Comparison of ENCODE assay signal across 8 mouse cellular contexts in the genomic region with DNA sequence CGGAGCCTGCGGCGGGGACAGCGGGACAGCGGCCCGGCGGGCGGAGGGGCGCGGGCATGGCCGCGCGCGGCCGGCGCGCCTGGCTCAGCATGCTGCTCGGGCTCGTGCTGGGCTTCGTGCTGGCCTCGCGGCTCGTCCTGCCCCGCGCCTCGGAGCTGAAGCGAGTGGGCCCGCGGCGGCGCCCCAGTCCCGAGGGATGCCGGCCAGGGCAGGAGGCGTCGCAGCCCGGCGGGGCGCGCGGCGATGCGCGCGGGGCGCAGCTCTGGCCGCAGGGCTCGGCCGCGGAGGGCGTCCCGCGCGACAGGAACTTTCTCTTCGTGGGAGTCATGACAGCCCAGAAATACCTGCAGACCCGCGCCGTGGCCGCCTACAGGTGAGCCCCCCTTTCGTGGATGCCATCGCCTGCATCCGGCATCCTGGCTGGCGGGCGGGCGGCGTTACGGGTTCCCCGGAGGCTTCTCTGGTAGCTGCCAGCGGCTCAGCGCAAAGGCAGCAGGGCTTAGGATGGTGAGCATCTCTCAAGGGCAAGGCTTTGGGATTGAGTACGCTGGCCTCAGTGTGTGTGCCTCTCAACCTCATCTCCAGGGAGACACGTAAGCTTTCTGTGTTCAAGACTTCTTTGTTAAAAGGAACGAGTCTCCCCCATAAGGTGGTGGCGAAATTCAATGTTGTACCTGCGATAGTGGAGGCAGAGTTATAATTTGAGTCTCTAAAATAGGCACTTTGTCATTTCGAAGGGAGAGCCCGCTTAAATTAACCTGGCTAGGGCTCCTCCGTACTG. TPM values are rescaled to one million over a fixed set of nuclear protein-coding genes. Genes with fewer than 3 reads are reported as not detected.
DNase-seq lines count a peak whose midpoint lies in the region; ATAC-seq lines count a peak whose summit lies in the region.

No protein-coding gene starts in this region.

- under 1% methylated on average over 70 of the region's 77 CpGs for WGBS in forebrain, embryonic 14.5 days
- under 1% methylated on average over 67 of the region's 77 CpGs for WGBS in intestine, embryonic 15.5 days

- H3K9ac ChIP-seq in forebrain, embryonic 14.5 days (ENCODE audit: low read length): peak overlapping the region; percentile 96
- peak overlapping the region; percentile 94 for H3K9ac ChIP-seq in intestine, embryonic 15.5 days

- H3K9me3 ChIP-seq in forebrain, embryonic 14.5 days (replicated peaks; ENCODE audit: control insufficient read depth, low read length): no peaks in the 10 kb centered on the region
- H3K9me3 ChIP-seq in intestine, embryonic 15.5 days: no peaks in the 10 kb centered on the region

- H3K4me3 ChIP-seq in forebrain, embryonic 14.5 days (ENCODE audit: low read depth, low read length): peak overlapping the region; percentile 91
- peak overlapping the region; percentile 94 for H3K4me3 ChIP-seq in intestine, embryonic 15.5 days (replicated peaks)

- no peaks in the 10 kb centered on the region for H3K36me3 ChIP-seq in forebrain, embryonic 14.5 days (ENCODE audit: control insufficient read depth, insufficient read depth, low read length)
- no peaks in the 10 kb centered on the region for H3K36me3 ChIP-seq in intestine, embryonic 15.5 days

- ATAC-seq in forebrain, embryonic 14.5 days: peak; percentile 49
- ATAC-seq in intestine, embryonic 15.5 days: peak; percentile 67
- ATAC-seq in megakaryocyte progenitor cell, adult 5-6 weeks (replicated peaks; ENCODE audit: poor library complexity): no peak

- peak; percentile 43 for DNase-seq in urinary bladder, adult 2 months (ENCODE audit: low spot score)
- no peak for DNase-seq in urinary bladder, postnatal 10 days (ENCODE audit: low spot score)
- DNase-seq in c-Kit-negative CD71-positive TER-119-positive erythroid progenitor cells, embryonic 14.5 days (ENCODE audit: low read depth, low spot score): peak; percentile 49
- peak; percentile 52 for DNase-seq in forebrain, embryonic 14.5 days (ENCODE audit: low spot score)
- peak; percentile 30 for DNase-seq in lung, postnatal 36 days
- peak; percentile 46 for DNase-seq in right cerebral cortex, postnatal 14 days

- peak overlapping the region; percentile 94 for H3K4me2 ChIP-seq in forebrain, embryonic 14.5 days (ENCODE audit: low read length)
- H3K4me2 ChIP-seq in intestine, embryonic 15.5 days (replicated peaks): peak overlapping the region; percentile 92

- H3K27me3 ChIP-seq in forebrain, embryonic 14.5 days (replicated peaks; ENCODE audit: control insufficient read depth, insufficient read depth, low read length): 0 out of 2 replicates have a peak, but pooled peaks cover 4% of the 10 kb centered on the region
- no peaks in the 10 kb centered on the region for H3K27me3 ChIP-seq in intestine, embryonic 15.5 days (replicated peaks)

- H3K27ac ChIP-seq in forebrain, embryonic 14.5 days (ENCODE audit: low read depth, low read length): peak overlapping the region; percentile 95
- H3K27ac ChIP-seq in intestine, embryonic 15.5 days: peak overlapping the region; percentile 71

- peaks cover 13% of the 10 kb centered on the region for H3K4me1 ChIP-seq in forebrain, embryonic 14.5 days (ENCODE audit: control insufficient read depth, insufficient read depth, low read length)
- H3K4me1 ChIP-seq in intestine, embryonic 15.5 days (replicated peaks): no peaks in the 10 kb centered on the region

RNA-seq across cellular contexts. Expression of a gene that starts 0.7 kb away (rescaled TPM):
- polyA plus RNA-seq in urinary bladder, adult 2 months (2012; rRNA removed): 8.9 and 10.6 TPM in 2 replicates
- polyA plus RNA-seq in forebrain, embryonic 14.5 days (2014; fragmentation: Nextera tagmentation; extraction: Ambion mirVana): 17.8 and 19.5 TPM in 2 replicates
- polyA plus RNA-seq in intestine, embryonic 15.5 days (2015; fragmentation: Nextera tagmentation; extraction: Ambion mirVana): 10.2 and 11.1 TPM in 2 replicates
- 37.9 and 38.3 TPM in 2 replicates for total RNA-seq in megakaryocyte progenitor cell, adult 5-6 weeks (2015)
- total RNA-seq in megakaryocyte progenitor cell, adult 5-6 weeks (2017): 62.1 and 68.0 TPM in 2 replicates

RNA-seq across cellular contexts. Expression of a gene that starts 30.6 kb away (rescaled TPM):
- 73.2 and 86.9 TPM in 2 replicates for polyA plus RNA-seq in urinary bladder, adult 2 months (2012; rRNA removed)
- polyA plus RNA-seq in forebrain, embryonic 14.5 days (2014; fragmentation: Nextera tagmentation; extraction: Ambion mirVana): 78.6 and 78.8 TPM in 2 replicates
- 107 and 114 TPM in 2 replicates for polyA plus RNA-seq in intestine, embryonic 15.5 days (2015; fragmentation: Nextera tagmentation; extraction: Ambion mirVana)
- total RNA-seq in megakaryocyte progenitor cell, adult 5-6 weeks (2015): 161 and 177 TPM in 2 replicates
- total RNA-seq in megakaryocyte progenitor cell, adult 5-6 weeks (2017): 126 and 144 TPM in 2 replicates

RNA-seq across cellular contexts. Expression of a gene that starts 51.2 kb away (rescaled TPM):
- 29.4 and 35.5 TPM in 2 replicates for polyA plus RNA-seq in urinary bladder, adult 2 months (2012; rRNA removed)
- polyA plus RNA-seq in forebrain, embryonic 14.5 days (2014; fragmentation: Nextera tagmentation; extraction: Ambion mirVana): 151 and 157 TPM in 2 replicates
- 165 and 179 TPM in 2 replicates for polyA plus RNA-seq in intestine, embryonic 15.5 days (2015; fragmentation: Nextera tagmentation; extraction: Ambion mirVana)
- 118 and 130 TPM in 2 replicates for total RNA-seq in megakaryocyte progenitor cell, adult 5-6 weeks (2015)
- total RNA-seq in megakaryocyte progenitor cell, adult 5-6 weeks (2017): 108 and 134 TPM in 2 replicates
